Mouse (Mus musculus) thymus, adult 2 months (tissue): ENCODE results near the gene Fkbp10. TPM values are rescaled to one million over a fixed set of nuclear protein-coding genes. Genes with fewer than 3 reads are reported as not detected.

Experiments
- DNase-seq: peaks from one replicate; pipeline ENCODE4 v3.0.0; 2021
- H3K27ac ChIP-seq: fragments of 200-500 bp; 2 replicates; pipeline ENCODE4 v1.5.1; 2012; ENCODE audit warnings: low read length, control low read depth; ENCODE audit not compliant: control insufficient read depth, insufficient read depth
- H3K27me3 ChIP-seq: fragments of 200-500 bp; 2 replicates; pipeline ENCODE4 v1.6.1; 2012; ENCODE audit warnings: mild to moderate bottlenecking, low read length, moderate library complexity, mixed read lengths; ENCODE audit not compliant: control insufficient read depth, insufficient read depth
- H3K36me3 ChIP-seq: fragments of 200-500 bp; 2 replicates; pipeline ENCODE4 v1.6.1; 2012; ENCODE audit warnings: mild to moderate bottlenecking, low read length, moderate library complexity; ENCODE audit not compliant: control insufficient read depth, insufficient read depth
- H3K4me1 ChIP-seq: fragments of 200-500 bp; replicated peaks from 2 replicates; pipeline ENCODE4 v1.6.1; 2012; ENCODE audit warnings: low read length; ENCODE audit not compliant: control insufficient read depth, insufficient read depth
- H3K4me3 ChIP-seq: fragments of 200-500 bp; 2 replicates; pipeline ENCODE4 v1.5.1; 2012; ENCODE audit warnings: mild to moderate bottlenecking, low read length, control low read depth, moderate library complexity; ENCODE audit not compliant: control insufficient read depth, insufficient read depth
- CTCF ChIP-seq: fragments of 200-500 bp; IDR thresholded peaks from 2 replicates; pipeline ENCODE4 v1.5.1; 2012; ENCODE audit warnings: mild to moderate bottlenecking, control low read depth, low read length, moderate library complexity, borderline replicate concordance; ENCODE audit not compliant: control insufficient read depth, poor library complexity, insufficient read depth; ENCODE audit errors: extremely low read depth
- POLR2A ChIP-seq: fragments of 200-500 bp; IDR thresholded peaks from 2 replicates; pipeline ENCODE4 v1.6.1; 2012; ENCODE audit warnings: mild to moderate bottlenecking, low read length, control low read depth, moderate library complexity; ENCODE audit not compliant: control insufficient read depth, poor library complexity, insufficient read depth; ENCODE audit errors: extremely low read depth
- WGBS: fragments of 180-500 bp; shearing (Covaris S2); methylation state at CpG from one replicate; pipeline ENCODE4 v1.1.7; 2018; 5-methylcytosine and 5-hydroxymethylcytosine counted together
- polyA plus RNA-seq: library from polyadenylated mRNA; depleted of rRNA; stranded (reverse); fragments of >200 nt; gene quantifications from 2 replicates; pipeline ENCODE4 v1.2.3, GENCODE M21; 2012

Fkbp10 gene
- polyA plus RNA-seq, 1 experiment, result 9.5 TPM

DNA sequence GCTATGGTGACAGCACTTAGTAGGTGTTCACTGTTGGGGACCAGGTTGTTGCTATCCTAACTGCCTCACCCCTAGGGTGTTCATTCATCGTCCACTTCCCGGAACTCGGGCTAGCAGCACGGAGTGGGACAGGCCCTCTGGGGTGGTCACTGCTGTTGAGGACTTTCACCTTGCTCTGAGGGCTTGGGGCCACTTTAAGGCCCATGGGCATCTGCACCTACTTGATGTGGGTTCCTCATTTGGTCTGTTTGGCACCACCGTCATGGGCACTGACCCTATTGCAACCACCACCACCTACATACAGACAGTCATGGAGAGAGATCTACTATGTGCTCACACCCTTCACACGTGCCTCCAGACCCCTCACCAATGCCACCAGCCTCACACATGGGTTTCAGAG lies 28.4 kb upstream of the Fkbp10 start:
- no peaks in the 10 kb centered on the region for H3K27me3 ChIP-seq
- no peak overlapping the region for H3K4me3 ChIP-seq
- TF ChIP-seq CTCF (no peak), POLR2A (no peak)
- 92% methylated on average over 6 of the region's 6 CpGs for WGBS
- H3K36me3 ChIP-seq, result peaks cover 9% of the 10 kb centered on the region; the same call in 1 of the 2 replicates
- DNase-seq, result no peak
- H3K27ac ChIP-seq, result no peak overlapping the region
- H3K4me1 ChIP-seq, result peaks cover 37% of the 10 kb centered on the region

DNA sequence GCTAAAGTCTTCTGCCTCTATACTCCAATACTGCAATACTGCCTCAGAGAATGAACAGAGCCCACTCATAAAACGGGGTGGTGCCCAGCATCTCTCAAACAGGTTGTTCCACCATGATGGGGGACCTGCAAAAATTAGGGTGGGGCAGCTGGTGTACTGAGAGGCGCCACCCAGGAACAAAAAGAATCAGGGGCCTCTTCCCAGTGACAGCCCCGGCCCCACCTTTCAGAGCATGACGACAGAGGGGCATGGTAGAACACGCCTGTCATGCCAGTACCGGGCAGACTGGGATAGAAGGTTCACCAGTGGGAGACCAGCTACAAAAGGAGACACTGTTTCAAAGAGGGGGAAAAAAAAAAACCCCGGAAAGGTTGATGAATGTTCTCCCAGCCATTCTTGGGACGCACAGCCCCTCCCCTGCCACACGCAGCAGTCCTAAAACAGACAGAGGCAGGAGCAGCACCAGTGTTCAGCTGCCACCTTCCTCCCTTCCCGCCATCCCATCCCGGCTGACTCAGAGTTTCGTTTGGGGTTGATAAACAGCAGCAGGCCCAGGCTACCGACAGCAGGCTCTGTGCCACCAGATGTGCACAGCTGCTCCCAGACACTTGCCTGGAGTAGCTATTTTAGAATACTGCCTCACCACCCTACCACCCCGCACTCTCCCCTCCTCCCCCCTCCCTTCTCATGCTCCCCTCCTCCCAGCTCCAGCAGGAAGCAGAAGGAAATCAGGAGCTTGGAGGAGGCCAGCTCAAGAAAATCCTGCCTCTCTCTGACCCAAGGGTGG lies 27.7 kb upstream of the Fkbp10 start:
- DNase-seq, result no peak
- TF ChIP-seq POLR2A (no peak), CTCF (no peak)
- Histone ChIP-seq H3K27me3 (no peaks in the 10 kb centered on the region), H3K4me3 (no peak overlapping the region), H3K4me1 (peaks cover 43% of the 10 kb centered on the region), H3K27ac (no peak overlapping the region), H3K36me3 (peaks cover 6% of the 10 kb centered on the region; the same call in 1 of the 2 replicates)
- WGBS, result 78% methylated on average over 14 of the region's 14 CpGs

DNA sequence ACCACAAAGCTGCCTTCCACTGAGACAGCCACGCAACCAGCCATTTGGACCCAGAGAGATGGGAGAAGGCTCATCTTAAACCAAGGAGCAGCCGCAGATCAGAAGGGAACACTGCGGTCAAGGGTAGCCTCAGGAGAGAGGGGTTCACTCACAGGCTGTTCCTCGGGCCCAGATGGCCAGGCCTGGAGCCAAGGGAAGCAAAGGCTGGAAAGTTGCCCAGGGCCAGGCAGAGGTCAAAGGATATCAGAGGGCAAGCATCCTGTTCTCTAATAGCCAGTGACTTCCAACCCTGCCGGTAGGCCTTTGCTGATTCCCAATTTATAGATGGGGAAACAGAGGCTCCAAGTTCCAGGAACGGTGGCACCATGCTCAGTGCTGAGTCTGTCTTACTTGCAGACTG lies 26.9 kb upstream of the Fkbp10 start:
- WGBS, result 93% methylated on average over 6 of the region's 6 CpGs
- Histone ChIP-seq H3K4me3 (no peak overlapping the region), H3K36me3 (peaks cover 6% of the 10 kb centered on the region; the same call in 1 of the 2 replicates), H3K27me3 (no peaks in the 10 kb centered on the region), H3K4me1 (peaks cover 51% of the 10 kb centered on the region), H3K27ac (no peak overlapping the region)
- no peak for DNase-seq
- TF ChIP-seq POLR2A, result no peak

DNA sequence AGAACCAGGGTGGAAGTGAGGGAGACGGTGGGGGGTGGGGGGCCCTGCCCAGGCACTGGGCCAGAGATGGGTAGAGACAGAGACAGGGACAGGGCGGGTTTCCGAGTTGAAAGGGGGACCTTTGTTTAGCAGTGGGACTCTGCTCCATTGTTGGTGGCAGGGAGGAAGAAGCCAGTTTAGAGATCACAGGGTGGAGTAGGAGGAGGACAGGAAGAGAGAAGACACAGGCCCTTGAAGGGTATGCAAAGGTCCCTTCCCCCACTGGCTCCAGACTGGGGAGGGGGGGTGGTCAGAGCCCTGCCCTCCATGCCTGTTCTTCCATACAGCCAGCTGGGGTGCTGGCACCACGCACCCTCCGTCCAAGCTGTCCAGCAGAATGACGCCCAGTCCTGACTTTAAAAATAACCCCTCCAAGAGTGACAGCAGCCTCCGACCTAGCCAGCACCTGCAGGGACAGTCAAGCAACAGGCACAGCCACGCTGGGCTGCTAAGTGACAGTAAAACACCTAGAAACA lies 25.5 kb upstream of the Fkbp10 start:
- Histone ChIP-seq H3K4me1 (peaks cover 61% of the 10 kb centered on the region), H3K27me3 (no peaks in the 10 kb centered on the region), H3K36me3 (peaks cover 5% of the 10 kb centered on the region; the same call in 1 of the 2 replicates), H3K27ac (peak overlapping the region; percentile 12; the same call in 1 of the 2 replicates), H3K4me3 (no peak overlapping the region)
- 75% methylated on average over 8 of the region's 8 CpGs for WGBS
- no peak for DNase-seq
- no peak for TF ChIP-seq CTCF
- TF ChIP-seq POLR2A, result no peak

DNA sequence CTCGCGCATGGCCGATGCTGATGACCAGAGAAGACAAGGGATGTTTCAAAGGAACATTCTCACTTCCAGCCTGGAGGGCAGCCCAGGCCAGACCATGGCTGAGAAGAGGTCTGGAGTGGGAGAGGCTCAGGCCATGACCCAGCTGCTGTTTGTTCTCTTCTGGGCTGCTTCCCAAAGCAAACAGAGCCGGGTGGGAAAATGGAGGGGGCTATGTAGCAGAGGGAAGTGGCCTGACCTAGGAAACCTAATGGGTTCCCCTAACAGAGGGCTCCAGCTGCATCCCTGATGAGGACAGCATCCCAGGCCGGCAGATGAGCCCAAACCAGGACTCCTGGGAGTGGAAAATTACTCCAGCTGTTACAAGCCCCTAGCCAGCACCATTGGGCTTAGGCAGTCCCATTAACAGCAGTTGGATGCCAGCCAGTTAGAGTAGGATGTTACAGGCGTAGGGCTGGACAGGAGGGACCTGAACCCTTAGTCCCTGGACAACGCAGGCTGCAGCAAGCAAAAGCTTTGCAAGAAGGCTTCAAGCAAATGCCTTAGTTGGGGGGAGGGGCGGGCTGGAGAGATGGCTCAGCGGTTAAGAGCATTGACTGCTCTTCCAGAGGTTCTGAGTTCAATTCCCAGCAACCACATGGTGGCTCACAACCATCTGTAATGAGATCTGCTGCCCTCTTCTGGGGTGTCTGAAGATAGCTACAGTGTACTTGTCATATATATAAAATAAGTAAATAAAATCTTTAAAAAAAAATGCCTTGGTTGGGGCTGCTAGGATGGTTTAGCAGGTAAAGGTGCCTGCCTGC lies 24.2 kb upstream of the Fkbp10 start:
- 91% methylated on average over 9 of the region's 9 CpGs for WGBS
- Histone ChIP-seq H3K36me3 (no peaks in the 10 kb centered on the region), H3K27me3 (no peaks in the 10 kb centered on the region), H3K4me1 (peaks cover 73% of the 10 kb centered on the region), H3K4me3 (no peak overlapping the region), H3K27ac (no peak overlapping the region)
- no peak for DNase-seq
- no peak for TF ChIP-seq CTCF
- no peak for TF ChIP-seq POLR2A

DNA sequence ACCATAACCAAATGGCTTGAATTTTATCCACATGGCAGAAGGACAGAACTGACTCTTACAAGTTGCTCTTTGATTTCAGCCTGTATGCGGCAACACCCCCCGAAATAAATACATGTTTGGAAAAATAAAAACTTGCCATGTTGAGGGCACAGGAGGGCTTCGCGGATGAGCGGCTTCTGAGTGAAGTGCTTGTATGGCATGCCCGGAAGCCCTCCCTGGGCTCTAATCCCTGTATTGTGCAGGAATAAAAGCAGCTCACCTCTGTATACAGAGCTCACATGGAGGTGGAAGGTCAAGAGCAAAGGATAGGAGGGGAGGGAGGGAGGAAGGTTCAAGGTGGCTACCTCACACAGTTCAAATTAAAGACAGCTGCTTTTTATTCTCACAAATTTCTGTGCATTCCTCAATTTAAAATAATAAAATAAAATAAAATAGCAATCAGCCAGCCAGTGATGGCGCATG lies 23.6 kb upstream of the Fkbp10 start:
- WGBS, result 97% methylated on average over 7 of the region's 7 CpGs
- TF ChIP-seq POLR2A (no peak), CTCF (no peak)

More for the DNA sequence above, 23.6 kb upstream of the Fkbp10 start:
- no peak overlapping the region for H3K27ac ChIP-seq
- DNase-seq, result no peak
- no peaks in the 10 kb centered on the region for H3K27me3 ChIP-seq
- no peak overlapping the region for H3K4me3 ChIP-seq
- no peaks in the 10 kb centered on the region for H3K36me3 ChIP-seq
- H3K4me1 ChIP-seq, result peaks cover 78% of the 10 kb centered on the region
